Mouse (Mus musculus) cerebellum, adult 11-12 months (tissue): ENCODE data around the gene Prss50.

Experiments used
- DNase-seq: peaks from one replicate; pipeline ENCODE4 v3.0.0; 2022

The Prss50 gene

GRCm38 (mm10) chr9:110907838-110908630 lies 50.3 kb downstream of the Prss50 start:
- no peak for DNase-seq

GRCm38 (mm10) chr9:110908631-110909016 lies 50.9 kb downstream of the Prss50 start:
- DNase-seq = no peak

- DNase-seq = no peak
Observed at GRCm38 (mm10) chr9:110909371-110909967, 51.7 kb downstream of the Prss50 start.
